Mouse (Mus musculus) stomach, postnatal 0 days (tissue): ENCODE data around the gene Tacc3.

Experiments used
- CTCF ChIP-seq: IDR thresholded peaks from 2 replicates; pipeline ENCODE4 v1.5.1; 2016; ENCODE audit warnings: antibody characterized with exemption, low read depth, mild to moderate bottlenecking, moderate library complexity
- EP300 ChIP-seq: optimal IDR thresholded peaks from 2 replicates; pipeline ENCODE3; 2016; ENCODE audit warnings: antibody characterized with exemption

DNA sequence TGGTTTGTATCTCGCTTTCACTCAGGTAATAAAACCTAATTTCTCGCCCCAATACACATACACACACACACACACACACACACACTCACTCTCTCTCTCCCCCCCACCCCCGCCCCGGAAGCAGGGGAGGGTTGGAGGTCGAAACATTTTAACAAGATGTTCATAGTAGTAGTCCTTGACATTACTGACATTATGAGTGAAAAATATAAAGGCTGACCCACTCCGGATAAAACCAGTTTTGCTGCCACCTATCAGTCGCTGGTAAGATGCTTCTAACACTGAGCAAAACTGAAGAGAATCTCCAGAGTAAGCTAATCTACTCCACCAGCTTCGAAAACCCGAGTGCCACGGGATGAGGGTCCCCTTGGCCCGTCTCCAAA lies 6.4 kb upstream of the Tacc3 start:
- TF ChIP-seq CTCF (peak; percentile 30), EP300 (no peak)
